Mouse (Mus musculus): ENCODE data around the gene 4931428L18Rik.

Gene 4931428L18Rik

GRCm38 (mm10) chr1:31150546-31150945 is 71.9 kb downstream of the 4931428L18Rik start:
- DNase-seq: no peak

- peak; percentile 4 for DNase-seq
Measured at GRCm38 (mm10) chr1:31149671-31150070, 72.8 kb downstream of the 4931428L18Rik start.

- no peak for DNase-seq
Measured at GRCm38 (mm10) chr1:31143571-31143970, 78.9 kb downstream of the 4931428L18Rik start.

GRCm38 (mm10) chr1:31142288-31143094 is 80.0 kb downstream of the 4931428L18Rik start:
- DNase-seq: no peak

GRCm38 (mm10) chr1:31138387-31138786 is 84.1 kb downstream of the 4931428L18Rik start:
- DNase-seq: no peak

GRCm38 (mm10) chr1:31113466-31113865 is 109.0 kb downstream of the 4931428L18Rik start:
- DNase-seq: no peak

GRCm38 (mm10) chr1:31107961-31108360 is 114.5 kb downstream of the 4931428L18Rik start:
- no peak for DNase-seq

GRCm38 (mm10) chr1:31102863-31103657 is 119.4 kb downstream of the 4931428L18Rik start:
- peak; percentile 31 for DNase-seq

GRCm38 (mm10) chr1:31102280-31102679 is 120.2 kb downstream of the 4931428L18Rik start:
- DNase-seq: no peak

GRCm38 (mm10) chr1:31097208-31097607 is 125.3 kb downstream of the 4931428L18Rik start:
- DNase-seq: no peak

GRCm38 (mm10) chr1:31096466-31096793 is 126.1 kb downstream of the 4931428L18Rik start:
- no peak for DNase-seq

- DNase-seq: no peak
Measured at GRCm38 (mm10) chr1:31095706-31096465, 126.6 kb downstream of the 4931428L18Rik start.

- no peak for DNase-seq
Measured at GRCm38 (mm10) chr1:31094792-31095191, 127.7 kb downstream of the 4931428L18Rik start.

GRCm38 (mm10) chr1:31093939-31094338 is 128.5 kb downstream of the 4931428L18Rik start:
- DNase-seq: no peak

GRCm38 (mm10) chr1:31088686-31089085 is 133.8 kb downstream of the 4931428L18Rik start:
- DNase-seq: no peak

GRCm38 (mm10) chr1:31072523-31073370 is 149.7 kb downstream of the 4931428L18Rik start:
- DNase-seq: peak; percentile 55

GRCm38 (mm10) chr1:31071209-31071608 is 151.3 kb downstream of the 4931428L18Rik start:
- DNase-seq: no peak

- peak; percentile 40 for DNase-seq
Measured at GRCm38 (mm10) chr1:31064817-31065740, 157.4 kb downstream of the 4931428L18Rik start.

- DNase-seq: no peak
Measured at GRCm38 (mm10) chr1:31059806-31060205, 162.7 kb downstream of the 4931428L18Rik start.

GRCm38 (mm10) chr1:31058861-31059351 is 163.6 kb downstream of the 4931428L18Rik start:
- DNase-seq: no peak

- no peak for DNase-seq
Measured at GRCm38 (mm10) chr1:31058196-31058595, 164.3 kb downstream of the 4931428L18Rik start.
